Mouse (Mus musculus) embryonic facial prominence, embryonic 13.5 days (tissue): ENCODE results near the gene Ada. TPM values are rescaled to one million over a fixed set of nuclear protein-coding genes. Genes with fewer than 3 reads are reported as not detected.

Experiments used
- ATAC-seq: fragments of 200-750 bp; cut with Nextera tagmentation; 2 replicates; pipeline ENCODE4 v1.8.0; 2017; ENCODE audit warnings: low read depth; ENCODE audit not compliant: insufficient number of reproducible peaks, insufficient read depth, low FRiP score, low TSS enrichment
- H3K27ac ChIP-seq: fragments of 300-500 bp; sonication (generic); 2 replicates; pipeline ENCODE4 v1.5.1; 2015; ENCODE audit warnings: moderate library complexity, mild to moderate bottlenecking, inconsistent platforms
- H3K27me3 ChIP-seq: fragments of 300-500 bp; sonication (generic); 2 replicates; pipeline ENCODE4 v1.6.1; 2015; ENCODE audit warnings: mild to moderate bottlenecking, inconsistent platforms
- H3K36me3 ChIP-seq: fragments of 300-500 bp; sonication (generic); 2 replicates; pipeline ENCODE4 v1.6.1; 2015; ENCODE audit warnings: mild to moderate bottlenecking, inconsistent platforms
- H3K4me1 ChIP-seq: fragments of 300-500 bp; sonication (generic); 2 replicates; pipeline ENCODE4 v1.6.1; 2015; ENCODE audit warnings: inconsistent platforms
- H3K4me2 ChIP-seq: fragments of 300-500 bp; sonication (generic); 2 replicates; pipeline ENCODE4 v1.6.1; 2015; ENCODE audit warnings: moderate library complexity, mild to moderate bottlenecking, inconsistent platforms
- H3K4me3 ChIP-seq: fragments of 300-500 bp; sonication (generic); 2 replicates; pipeline ENCODE4 v1.5.1; 2015; ENCODE audit warnings: mild to moderate bottlenecking, inconsistent platforms
- H3K9ac ChIP-seq: fragments of 300-500 bp; sonication (generic); 2 replicates; pipeline ENCODE4 v1.6.1; 2015; ENCODE audit warnings: mild to moderate bottlenecking, inconsistent platforms
- H3K9me3 ChIP-seq: fragments of 300-500 bp; sonication (generic); 2 replicates; pipeline ENCODE4 v1.6.1; 2016; ENCODE audit warnings: inconsistent platforms
- WGBS: fragments of 180-500 bp; shearing (Covaris S2); methylation state at CpG from one replicate; pipeline ENCODE4 v1.1.7; 2015; ENCODE audit warnings: mixed read lengths; 5-methylcytosine and 5-hydroxymethylcytosine counted together
- polyA plus RNA-seq: library from polyadenylated mRNA; unstranded; fragments of >200 nt; fragmentation: Nextera tagmentation; extraction: Ambion mirVana; gene quantifications from 2 replicates; pipeline ENCODE4 v1.2.1, GENCODE M21; 2015

Gene Ada
- polyA plus RNA-seq, 1 experiment from 2014 or later, result 11.1 TPM

DNA sequence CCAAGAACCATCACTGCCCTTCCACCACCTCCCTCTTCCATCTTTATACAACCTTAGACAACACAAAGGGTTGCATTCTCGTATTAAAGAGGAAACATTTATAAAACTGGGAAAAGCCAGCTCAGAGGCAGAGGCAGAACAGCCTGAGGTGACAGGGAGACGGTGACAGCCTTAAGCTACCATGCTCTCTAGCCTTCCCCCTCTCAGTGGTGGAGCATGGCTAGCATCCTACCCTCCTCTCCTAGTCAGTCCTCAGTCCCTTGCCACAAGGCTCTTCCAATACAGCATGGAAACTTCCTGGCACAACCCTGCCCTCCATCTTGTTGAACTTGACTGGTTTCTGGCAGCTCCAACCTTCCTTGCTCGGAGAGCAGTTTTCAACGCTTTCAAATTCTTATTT lies 21.7 kb downstream of the Ada start:
- Histone ChIP-seq H3K27ac (no peak overlapping the region), H3K27me3 (no peaks in the 10 kb centered on the region), H3K4me2 (no peak overlapping the region), H3K9me3 (no peaks in the 10 kb centered on the region), H3K4me3 (no peak overlapping the region), H3K9ac (no peak overlapping the region), H3K36me3 (peaks cover 62% of the 10 kb centered on the region), H3K4me1 (no peaks in the 10 kb centered on the region)
- 82% methylated on average over 4 of the region's 4 CpGs for WGBS
- no peak for ATAC-seq

DNA sequence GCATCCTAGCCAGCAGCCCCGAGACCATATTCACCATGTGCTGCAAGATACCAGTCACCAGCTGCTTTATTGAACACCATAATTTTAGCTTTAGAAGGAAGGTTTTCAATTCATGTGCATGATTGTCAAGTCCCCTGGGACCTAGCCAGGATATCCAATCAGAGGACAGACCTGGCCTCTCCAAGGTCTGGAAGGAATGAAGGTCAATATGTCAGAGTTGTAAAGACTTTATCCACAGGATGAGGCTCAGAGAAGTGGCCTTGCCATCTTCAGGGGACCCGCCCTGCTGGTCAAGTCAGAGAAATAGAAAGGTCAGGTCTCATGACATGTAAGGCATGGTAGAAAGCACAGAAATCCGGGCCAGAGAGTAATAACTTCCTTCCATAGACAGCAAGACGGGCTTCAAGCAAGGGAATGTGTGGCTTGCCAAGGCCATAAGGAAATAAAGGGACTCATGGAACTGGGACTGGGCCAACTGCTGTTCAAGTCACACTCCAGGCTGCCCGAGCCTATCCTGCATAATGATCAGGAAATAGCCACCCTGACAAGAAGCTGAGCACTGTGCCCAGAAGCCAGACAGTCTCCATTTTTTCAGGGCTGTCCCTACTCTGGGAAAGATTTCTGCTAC lies 23.2 kb downstream of the Ada start:
- Histone ChIP-seq H3K9me3 (no peaks in the 10 kb centered on the region), H3K27ac (no peak overlapping the region), H3K4me3 (no peak overlapping the region), H3K4me1 (no peaks in the 10 kb centered on the region), H3K27me3 (no peaks in the 10 kb centered on the region), H3K36me3 (peaks cover 63% of the 10 kb centered on the region), H3K9ac (no peak overlapping the region), H3K4me2 (no peak overlapping the region)
- ATAC-seq, result no peak
- 70% methylated on average over 5 of the region's 5 CpGs for WGBS

DNA sequence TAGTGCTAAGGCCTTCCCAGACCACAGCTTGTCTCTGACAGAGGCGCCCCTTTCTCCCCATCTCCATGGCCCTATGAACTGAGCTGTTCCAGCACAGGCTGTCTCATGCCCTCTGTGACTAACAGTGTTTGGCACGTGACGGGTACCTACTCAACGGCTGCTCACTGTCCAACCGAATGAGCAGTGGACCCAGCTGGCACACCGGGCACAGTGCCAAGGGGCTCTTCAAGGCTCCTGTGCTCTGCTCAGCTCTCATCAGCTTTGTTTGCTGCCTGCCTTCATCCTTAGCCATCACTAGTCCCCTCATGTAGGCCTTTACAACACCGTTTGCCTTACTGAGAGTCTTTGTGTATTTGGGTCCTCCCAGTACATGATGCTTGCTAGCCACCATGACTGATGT lies 27.5 kb downstream of the Ada start:
- Histone ChIP-seq H3K4me1 (peaks cover 5% of the 10 kb centered on the region; the same call in 1 of the 2 replicates), H3K4me2 (no peak overlapping the region), H3K27me3 (no peaks in the 10 kb centered on the region), H3K9me3 (no peaks in the 10 kb centered on the region), H3K9ac (no peak overlapping the region), H3K4me3 (no peak overlapping the region), H3K36me3 (peaks cover 36% of the 10 kb centered on the region), H3K27ac (no peak overlapping the region)
- ATAC-seq, result no peak
- 84% methylated on average over 7 of the region's 7 CpGs for WGBS

DNA sequence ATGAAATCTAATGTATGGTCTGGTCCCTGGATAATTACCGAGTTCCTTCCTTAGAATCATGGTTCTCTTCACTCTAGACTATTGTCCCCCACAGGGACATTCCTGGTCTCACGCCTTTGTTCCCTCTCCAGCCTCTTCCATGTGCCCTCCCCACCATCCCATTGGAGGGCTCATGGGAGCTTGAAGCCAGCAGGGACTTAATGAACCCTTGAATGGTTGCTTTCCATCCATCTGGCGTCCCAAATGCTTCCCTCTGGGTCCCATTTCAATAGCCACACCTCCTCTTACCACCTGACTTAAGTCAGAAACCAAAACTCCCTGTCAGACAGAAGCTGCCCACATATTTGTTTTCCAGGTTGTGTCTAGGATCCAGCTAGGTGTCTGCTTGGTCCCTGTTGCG lies 30.4 kb downstream of the Ada start:
- Histone ChIP-seq H3K27ac (no peak overlapping the region), H3K4me3 (no peak overlapping the region), H3K27me3 (no peaks in the 10 kb centered on the region), H3K9me3 (no peaks in the 10 kb centered on the region), H3K36me3 (0 out of 2 replicates have a peak, but pooled peaks cover 15% of the 10 kb centered on the region), H3K4me2 (no peak overlapping the region), H3K4me1 (peaks cover 19% of the 10 kb centered on the region), H3K9ac (no peak overlapping the region)
- WGBS, result 51% methylated on average over 4 of the region's 4 CpGs
- no peak for ATAC-seq

DNA sequence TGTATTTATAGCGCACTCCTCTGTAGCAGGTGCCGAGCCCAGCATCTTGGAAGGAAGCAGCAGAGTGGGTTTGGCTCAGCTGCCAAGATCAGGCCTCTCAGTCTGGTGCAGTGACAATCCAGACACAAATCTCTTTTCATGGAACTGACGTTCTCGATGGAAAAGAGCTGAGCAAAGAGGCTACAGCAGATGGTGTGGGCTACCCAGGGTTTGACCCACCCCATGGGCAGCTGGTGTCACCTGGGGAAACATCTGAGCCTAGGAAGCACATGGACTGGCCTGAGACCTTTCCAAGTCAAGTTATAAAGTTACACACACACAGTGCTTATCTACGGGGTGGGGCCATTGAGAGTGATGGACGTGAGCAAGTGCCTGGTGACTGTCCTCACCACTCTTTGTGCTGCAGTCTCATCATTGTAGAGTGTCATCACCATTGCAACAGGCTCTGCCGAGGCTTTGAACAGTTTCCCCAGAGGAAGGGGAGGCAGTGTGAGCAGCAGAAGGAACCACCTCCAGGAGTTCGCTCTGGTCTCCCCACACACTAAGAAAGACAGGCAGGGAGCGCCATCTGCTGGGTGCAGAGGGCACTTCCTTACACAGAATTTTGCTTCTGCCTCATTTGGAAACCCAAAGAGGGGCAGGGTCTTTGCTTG lies 31.0 kb downstream of the Ada start:
- Histone ChIP-seq H3K4me2 (no peak overlapping the region), H3K4me3 (no peak overlapping the region), H3K9me3 (no peaks in the 10 kb centered on the region), H3K27ac (no peak overlapping the region), H3K4me1 (peaks cover 19% of the 10 kb centered on the region), H3K9ac (0 out of 2 replicates have a peak overlapping the region, but pooled peaks have one; percentile 38), H3K27me3 (no peaks in the 10 kb centered on the region), H3K36me3 (0 out of 2 replicates have a peak, but pooled peaks cover 15% of the 10 kb centered on the region)
- 45% methylated on average over 9 of the region's 9 CpGs for WGBS
- peak; percentile 40; the same call in 1 of the 2 replicates for ATAC-seq

DNA sequence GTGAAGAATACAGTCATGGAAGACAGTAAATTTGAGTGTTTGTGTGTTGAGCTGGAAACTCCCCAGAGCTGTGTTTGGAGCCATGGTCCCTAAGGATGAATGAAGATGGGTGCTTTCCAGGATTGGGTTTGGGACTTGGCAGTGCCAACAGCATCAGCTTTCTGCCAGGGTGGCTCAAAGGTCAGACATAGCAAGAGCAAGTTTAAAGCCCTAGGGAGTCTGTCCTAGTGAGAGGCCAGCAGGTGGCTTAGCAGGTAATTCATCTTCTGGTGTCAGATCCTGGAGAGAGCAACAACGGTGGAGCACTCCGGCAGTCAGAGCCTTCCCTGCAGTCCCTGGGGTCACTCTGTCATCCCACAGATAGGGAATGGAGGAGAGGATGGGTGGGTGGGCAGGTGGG lies 31.5 kb downstream of the Ada start:
- H3K4me1 ChIP-seq, result peaks cover 19% of the 10 kb centered on the region
- H3K4me2 ChIP-seq, result no peak overlapping the region
- 68% methylated on average over 2 of the region's 2 CpGs for WGBS
- 0 out of 2 replicates have a peak overlapping the region, but pooled peaks have one; percentile 38 for H3K9ac ChIP-seq
- H3K9me3 ChIP-seq, result no peaks in the 10 kb centered on the region
- H3K4me3 ChIP-seq, result no peak overlapping the region
- H3K27ac ChIP-seq, result no peak overlapping the region
- no peak for ATAC-seq
- H3K27me3 ChIP-seq, result no peaks in the 10 kb centered on the region
- H3K36me3 ChIP-seq, result 0 out of 2 replicates have a peak, but pooled peaks cover 15% of the 10 kb centered on the region

DNA sequence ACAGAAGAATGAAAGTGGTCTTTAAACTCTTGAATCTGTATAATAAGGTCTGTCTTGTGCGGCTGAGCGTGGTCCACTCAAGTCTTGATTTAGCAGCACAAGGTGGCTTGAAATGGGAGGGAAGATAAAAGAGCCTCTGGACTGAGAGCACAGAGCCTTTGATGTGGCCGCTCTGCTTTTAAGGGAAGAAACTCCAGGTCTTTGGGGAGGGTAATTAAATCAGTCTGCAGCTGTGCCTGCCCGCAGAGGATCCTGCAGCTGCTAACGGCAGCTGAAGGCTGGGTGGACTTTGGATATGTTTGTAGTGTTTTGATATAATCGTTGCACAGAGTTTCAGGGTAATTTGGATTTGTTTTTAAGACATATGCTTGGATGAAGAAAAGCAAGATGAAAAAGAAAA lies 33.2 kb downstream of the Ada start:
- peaks cover 24% of the 10 kb centered on the region for H3K4me1 ChIP-seq
- H3K27ac ChIP-seq, result peak overlapping the region; percentile 55; the same call in 1 of the 2 replicates
- no peaks in the 10 kb centered on the region for H3K9me3 ChIP-seq
- H3K27me3 ChIP-seq, result no peaks in the 10 kb centered on the region
- WGBS, result 9% methylated on average over 6 of the region's 6 CpGs
- H3K9ac ChIP-seq, result no peak overlapping the region
- H3K4me3 ChIP-seq, result no peak overlapping the region
- H3K36me3 ChIP-seq, result 0 out of 2 replicates have a peak, but pooled peaks cover 2% of the 10 kb centered on the region
- H3K4me2 ChIP-seq, result no peak overlapping the region
- ATAC-seq, result no peak

DNA sequence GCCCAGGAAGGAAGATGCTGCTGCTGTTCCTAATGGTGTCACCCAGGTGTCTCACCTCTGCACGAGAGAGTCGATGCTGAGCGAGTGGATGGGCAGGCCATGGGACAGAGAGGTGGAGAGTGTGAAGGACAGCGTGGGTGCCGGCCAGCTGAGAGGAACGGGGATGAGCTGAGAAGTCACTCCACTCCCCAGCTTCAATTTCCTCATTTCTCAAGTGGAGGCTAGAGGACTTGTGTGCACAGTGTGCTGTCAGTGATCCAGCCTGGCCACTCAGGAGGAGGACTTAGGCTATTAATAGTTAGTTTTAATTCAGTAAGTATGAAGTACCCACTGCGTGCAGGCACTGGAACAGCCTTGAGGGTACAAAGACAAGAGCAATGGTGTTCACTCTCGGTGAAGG lies 33.6 kb downstream of the Ada start:
- H3K27ac ChIP-seq, result peak overlapping the region; percentile 55; the same call in 1 of the 2 replicates
- H3K4me2 ChIP-seq, result no peak overlapping the region
- WGBS, result 61% methylated on average over 8 of the region's 8 CpGs
- ATAC-seq, result no peak
- H3K9me3 ChIP-seq, result no peaks in the 10 kb centered on the region
- peaks cover 24% of the 10 kb centered on the region for H3K4me1 ChIP-seq
- H3K4me3 ChIP-seq, result no peak overlapping the region
- H3K36me3 ChIP-seq, result no peaks in the 10 kb centered on the region
- H3K9ac ChIP-seq, result 0 out of 2 replicates have a peak overlapping the region, but pooled peaks have one; percentile 40
- no peaks in the 10 kb centered on the region for H3K27me3 ChIP-seq

DNA sequence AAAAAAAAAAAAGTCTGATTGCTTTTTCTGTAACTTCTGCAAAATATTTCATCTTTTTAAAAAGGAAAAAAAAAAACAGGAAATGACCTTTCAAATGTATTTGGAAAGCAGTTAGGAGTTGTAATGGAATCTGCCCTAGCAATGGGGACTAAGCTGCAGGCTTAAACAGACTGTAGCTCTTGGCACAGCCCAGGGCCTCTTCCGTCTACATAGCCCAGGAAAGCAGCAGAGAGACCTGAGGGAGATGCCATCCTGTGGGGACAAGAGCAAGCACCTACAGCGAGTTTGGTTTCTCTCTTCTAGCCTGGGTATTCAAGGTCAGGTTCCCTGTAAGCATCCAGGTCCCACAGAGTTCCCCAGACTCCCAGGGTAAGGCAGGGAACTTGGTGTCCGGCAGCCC lies 36.7 kb downstream of the Ada start:
- no peak for ATAC-seq
- Histone ChIP-seq H3K9me3 (no peaks in the 10 kb centered on the region), H3K4me2 (no peak overlapping the region), H3K9ac (no peak overlapping the region), H3K4me1 (peaks cover 19% of the 10 kb centered on the region; the same call in 1 of the 2 replicates), H3K27ac (no peak overlapping the region), H3K36me3 (no peaks in the 10 kb centered on the region), H3K27me3 (no peaks in the 10 kb centered on the region), H3K4me3 (no peak overlapping the region)
- 80% methylated on average over 3 of the region's 3 CpGs for WGBS

DNA sequence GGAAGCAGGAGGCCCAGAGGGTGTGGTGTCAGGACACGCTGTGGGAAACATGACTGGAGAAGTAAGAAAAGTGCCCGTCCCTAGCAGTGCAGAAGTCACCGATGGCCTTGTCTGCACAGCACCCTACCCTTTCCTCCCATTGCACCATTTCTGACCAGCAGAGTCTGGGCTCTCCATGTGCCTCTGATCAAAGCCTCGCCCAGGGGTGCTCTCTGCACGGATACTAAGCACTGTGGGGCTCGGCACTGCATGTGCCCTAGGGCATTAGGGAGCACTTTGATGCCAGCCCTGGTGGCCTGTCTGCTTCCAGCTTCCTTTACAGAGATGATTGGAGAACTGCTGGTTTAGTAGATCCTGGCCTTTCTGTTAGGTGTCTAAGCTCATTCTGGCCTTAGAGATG lies 37.2 kb downstream of the Ada start:
- no peak for ATAC-seq
- Histone ChIP-seq H3K4me3 (no peak overlapping the region), H3K4me1 (peaks cover 19% of the 10 kb centered on the region; the same call in 1 of the 2 replicates), H3K36me3 (no peaks in the 10 kb centered on the region), H3K27me3 (no peaks in the 10 kb centered on the region), H3K9ac (no peak overlapping the region), H3K27ac (no peak overlapping the region), H3K4me2 (no peak overlapping the region), H3K9me3 (no peaks in the 10 kb centered on the region)
- 66% methylated on average over 6 of the region's 6 CpGs for WGBS

DNA sequence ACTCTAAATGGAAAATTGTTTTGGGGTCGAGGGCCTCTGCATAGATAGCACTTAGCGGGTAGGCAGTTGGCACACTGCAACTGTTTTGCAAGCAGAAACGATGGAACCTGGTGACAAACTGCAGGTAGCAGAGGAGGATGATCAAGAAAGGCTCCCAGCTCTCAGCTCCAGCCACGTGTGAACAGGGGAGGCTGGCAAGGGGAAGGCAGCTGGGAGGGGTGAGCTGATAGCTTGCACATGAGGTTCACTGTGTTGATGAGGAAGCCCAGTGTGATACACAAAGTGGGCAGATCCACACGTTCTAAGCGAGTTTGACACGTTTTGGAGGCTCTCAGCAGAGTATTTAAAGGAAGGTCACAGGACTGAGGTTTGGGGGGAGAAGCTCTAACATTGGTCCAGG lies 37.6 kb downstream of the Ada start:
- no peaks in the 10 kb centered on the region for H3K27me3 ChIP-seq
- H3K9ac ChIP-seq, result no peak overlapping the region
- no peak for ATAC-seq
- H3K36me3 ChIP-seq, result no peaks in the 10 kb centered on the region
- no peaks in the 10 kb centered on the region for H3K9me3 ChIP-seq
- H3K4me2 ChIP-seq, result no peak overlapping the region
- no peak overlapping the region for H3K4me3 ChIP-seq
- 67% methylated on average over 7 of the region's 7 CpGs for WGBS
- peaks cover 19% of the 10 kb centered on the region; the same call in 1 of the 2 replicates for H3K4me1 ChIP-seq
- no peak overlapping the region for H3K27ac ChIP-seq

DNA sequence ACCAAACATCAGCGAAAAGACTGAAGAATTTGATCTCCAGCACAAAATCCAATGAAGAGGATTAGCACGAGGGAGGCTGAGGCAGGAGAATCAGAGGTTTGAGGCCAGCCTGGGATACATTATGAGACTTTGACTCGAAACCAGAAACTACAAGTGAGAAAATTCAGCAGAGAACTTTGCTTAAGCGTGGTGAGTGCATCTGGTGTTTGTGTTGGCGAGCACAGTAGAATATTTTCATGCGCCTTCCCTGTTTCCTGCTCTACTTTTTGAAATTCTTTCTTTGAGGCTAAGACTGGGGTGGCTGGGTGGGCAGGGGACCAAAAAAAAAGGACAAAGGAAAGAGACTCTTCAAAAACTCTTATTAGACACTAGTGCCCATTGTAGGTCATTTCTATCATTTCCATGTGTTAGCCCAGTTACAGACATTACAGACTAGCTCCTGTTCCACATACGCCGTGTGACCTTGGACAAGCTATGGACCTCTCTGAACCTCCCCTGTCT lies 38.6 kb downstream of the Ada start:
- no peak for ATAC-seq
- no peaks in the 10 kb centered on the region for H3K36me3 ChIP-seq

More for the DNA sequence above, 38.6 kb downstream of the Ada start:
- Histone ChIP-seq H3K4me1 (peaks cover 10% of the 10 kb centered on the region; the same call in 1 of the 2 replicates), H3K27ac (no peak overlapping the region), H3K4me3 (no peak overlapping the region), H3K27me3 (no peaks in the 10 kb centered on the region), H3K9me3 (no peaks in the 10 kb centered on the region), H3K4me2 (no peak overlapping the region), H3K9ac (no peak overlapping the region)
- 83% methylated on average over 8 of the region's 8 CpGs for WGBS
